Mouse (Mus musculus) retina, embryonic 14.5 days (tissue): ENCODE results near the gene Sh3d21.

Experiments used
- DNase-seq: peaks from one replicate; pipeline ENCODE4 v3.0.0-alpha.2; 2015; ENCODE audit warnings: low spot score

Sh3d21 gene

DNA sequence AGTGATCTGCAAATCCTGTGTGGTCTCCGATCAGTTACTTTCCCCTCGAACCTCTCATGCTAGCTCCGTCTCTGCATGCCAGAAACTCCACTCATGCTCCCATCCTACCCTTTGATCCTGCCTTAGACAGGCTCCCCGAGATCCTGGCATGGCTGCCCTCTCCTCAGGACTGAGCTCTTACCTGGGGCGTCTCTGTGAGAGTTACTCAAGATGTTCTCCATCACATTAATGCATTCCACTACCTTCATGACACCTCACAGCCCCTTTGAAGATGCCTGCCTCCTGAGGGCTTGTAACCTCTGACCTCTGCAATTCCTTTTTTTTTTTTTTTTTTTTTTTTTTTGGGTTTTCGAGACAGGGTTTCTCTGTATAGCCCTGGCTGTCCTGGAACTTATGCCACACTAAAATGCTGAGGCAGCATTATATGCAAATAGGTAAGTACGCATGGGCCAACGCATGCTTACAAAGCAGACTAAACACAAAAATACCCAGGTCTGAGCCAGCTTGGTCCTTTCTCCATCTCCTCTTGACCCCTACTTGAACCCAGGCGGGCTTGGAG lies 16.2 kb downstream of the Sh3d21 start:
- DNase-seq = no peak

DNA sequence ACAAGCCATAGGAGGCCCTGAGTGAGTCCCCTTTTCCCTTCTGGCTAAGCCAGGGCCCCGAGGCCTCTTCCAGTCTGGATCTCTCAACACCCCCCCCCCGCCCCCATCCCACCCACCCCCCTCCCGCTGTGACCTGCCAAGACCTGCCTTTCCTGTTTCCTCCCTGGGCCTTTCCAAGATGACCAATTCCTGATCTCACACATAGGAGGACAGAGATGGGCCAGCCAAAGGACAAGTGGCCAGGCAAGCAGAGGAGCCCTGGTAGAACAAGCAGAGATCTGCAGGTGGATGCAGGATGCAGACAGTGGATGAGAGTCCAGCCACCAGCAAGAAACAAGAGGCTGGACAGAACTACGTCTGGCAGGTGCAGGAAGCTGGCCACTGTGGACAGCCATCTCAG lies 17.9 kb downstream of the Sh3d21 start:
- no peak for DNase-seq

DNA sequence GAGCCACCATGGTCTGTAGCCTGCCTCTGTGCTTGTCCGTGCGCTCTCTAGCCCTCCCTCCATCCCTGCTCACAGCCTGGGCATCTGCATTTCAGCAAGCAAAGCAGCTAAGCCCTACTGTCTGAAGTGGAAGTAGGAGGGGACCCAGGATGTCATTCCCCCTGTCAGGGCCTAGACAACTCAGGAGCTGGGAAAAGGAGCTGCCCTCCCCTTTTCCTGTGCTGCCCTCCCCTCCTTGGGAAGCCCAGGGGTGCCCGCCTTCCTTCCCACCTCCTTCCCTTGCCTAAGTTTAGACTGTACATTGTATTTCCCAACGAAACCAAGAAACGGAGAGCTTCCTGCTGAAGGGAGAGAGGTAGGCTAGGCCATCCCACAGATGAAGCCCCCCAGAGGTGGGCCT lies 22.3 kb downstream of the Sh3d21 start:
- no peak for DNase-seq

DNA sequence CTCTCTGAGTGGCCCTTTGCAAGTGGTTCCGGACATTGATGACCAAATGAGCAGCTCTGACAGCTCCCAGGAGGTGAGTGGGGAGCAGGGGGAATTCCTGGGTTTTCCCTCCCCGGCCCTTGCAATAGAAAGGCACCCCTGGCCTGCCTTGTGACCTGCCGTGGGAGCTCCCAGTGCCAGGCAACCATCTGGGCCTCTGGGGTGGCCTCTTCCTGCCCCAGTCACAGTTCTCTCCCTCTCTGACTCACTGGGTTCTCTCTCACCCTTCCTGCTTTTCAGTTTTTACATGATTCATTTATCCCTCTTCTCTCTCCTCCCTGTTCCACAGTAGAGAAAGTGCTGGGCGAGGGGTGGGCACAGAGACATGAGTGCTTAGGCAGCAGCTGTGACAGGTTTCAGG lies 25.5 kb downstream of the Sh3d21 start:
- no peak for DNase-seq

DNA sequence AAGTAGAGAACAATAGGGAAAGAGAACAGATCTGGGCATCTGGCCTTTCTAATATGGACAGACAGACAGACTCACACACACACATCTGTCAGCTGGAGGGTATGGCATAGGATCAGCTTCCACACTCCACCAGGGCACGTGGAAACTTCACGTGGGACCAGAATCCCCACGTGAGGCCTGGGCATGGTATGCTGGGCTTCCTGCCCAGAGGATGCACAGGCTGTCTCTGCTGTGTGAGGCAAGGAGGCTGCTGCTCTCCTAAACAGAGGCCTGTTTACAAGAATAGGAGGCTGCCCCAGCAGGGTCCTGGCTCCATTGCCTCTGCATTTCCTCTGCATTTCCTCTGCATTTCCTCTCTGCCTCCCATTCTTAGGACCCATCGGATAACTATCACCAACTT lies 28.7 kb downstream of the Sh3d21 start:
- no peak for DNase-seq

DNA sequence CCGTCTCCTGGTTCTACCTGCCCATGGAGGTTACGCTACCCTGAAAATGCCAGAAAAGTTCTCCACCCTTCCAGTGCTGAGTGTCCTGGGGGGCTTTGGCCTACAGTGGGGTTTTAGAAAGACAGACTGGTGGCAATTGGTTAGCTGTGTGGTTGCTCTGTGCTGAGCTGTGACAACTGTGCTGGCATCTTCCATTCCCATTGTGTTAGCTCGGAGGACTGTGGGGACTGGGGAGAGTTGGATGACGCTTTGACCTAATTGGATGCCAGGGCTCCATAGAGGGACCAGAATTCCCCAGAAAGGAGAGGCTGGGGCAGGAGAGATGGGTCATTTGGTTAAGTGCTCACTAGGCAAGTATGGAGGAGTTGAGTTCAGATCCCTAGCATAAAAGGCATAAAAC lies 29.1 kb downstream of the Sh3d21 start:
- no peak for DNase-seq

DNA sequence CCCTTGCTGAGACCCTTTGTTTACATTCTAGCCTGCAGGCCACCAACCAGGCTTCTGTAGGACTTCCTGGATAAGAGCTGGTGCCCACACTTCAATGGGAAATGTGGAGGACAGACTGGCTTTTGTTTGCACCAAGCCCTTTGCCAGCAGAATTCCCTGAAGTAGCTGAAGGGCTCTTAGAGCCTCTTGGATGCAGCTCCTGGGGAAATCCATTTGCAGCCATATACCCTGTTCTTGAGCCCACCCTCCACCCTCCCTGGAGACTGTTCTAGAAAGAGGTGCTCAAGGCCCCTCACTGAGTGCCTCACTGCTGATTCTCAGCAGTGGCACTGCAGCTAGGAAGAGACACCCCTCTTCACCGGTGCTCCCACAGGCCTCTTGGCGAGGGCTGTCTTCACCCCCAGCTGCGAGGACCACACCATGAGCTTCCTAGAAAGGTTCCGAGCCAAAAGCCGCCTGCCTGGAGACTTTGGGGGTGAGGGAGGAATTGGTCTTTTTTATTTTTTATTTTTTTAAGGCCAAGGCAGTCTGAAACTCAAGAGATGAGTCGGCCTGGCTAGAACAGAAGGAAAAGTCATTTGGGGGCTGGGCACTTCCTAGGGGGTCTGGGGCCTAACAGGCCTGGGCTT lies 30.5 kb downstream of the Sh3d21 start:
- no peak for DNase-seq

DNA sequence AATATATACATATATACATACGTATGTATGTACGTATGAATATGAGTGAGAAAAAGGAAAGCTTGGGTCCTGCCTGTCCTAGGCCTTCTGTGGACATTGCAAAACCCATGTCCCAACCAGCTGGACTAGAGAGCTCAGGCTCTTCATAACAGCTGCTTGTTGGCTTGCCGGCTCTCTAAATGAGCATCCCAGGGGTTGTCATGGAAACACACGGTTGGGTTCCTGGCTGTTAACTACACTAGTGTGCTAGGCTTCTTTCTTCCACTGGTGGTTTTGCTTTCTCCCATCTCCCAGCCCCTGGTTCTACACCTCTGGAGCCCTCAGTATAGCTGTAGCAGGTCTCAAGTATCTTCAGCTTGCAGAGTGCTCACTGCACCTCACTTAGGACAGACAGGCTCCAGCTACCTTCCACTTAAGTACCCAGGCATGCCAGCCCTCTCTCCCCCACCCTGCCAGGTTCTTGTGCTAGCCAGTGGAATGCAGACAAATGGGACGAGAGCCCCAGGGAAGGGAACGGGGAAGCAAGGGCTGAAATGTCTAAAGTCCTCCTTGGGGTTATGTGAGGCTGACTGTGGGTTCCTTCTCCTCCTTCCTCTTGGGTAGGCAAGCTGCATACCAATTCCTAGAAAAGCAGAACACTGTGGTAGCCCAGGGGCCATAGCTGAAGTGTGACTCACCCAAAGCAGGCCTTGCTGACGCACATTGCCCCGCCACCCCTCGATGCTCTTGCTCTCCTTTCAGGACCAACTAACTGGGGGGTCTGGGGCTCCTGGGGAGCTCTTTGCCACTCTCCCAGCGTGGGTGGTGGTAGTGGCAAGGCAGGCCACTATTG lies 31.8 kb downstream of the Sh3d21 start:
- peak; percentile 55 for DNase-seq

DNA sequence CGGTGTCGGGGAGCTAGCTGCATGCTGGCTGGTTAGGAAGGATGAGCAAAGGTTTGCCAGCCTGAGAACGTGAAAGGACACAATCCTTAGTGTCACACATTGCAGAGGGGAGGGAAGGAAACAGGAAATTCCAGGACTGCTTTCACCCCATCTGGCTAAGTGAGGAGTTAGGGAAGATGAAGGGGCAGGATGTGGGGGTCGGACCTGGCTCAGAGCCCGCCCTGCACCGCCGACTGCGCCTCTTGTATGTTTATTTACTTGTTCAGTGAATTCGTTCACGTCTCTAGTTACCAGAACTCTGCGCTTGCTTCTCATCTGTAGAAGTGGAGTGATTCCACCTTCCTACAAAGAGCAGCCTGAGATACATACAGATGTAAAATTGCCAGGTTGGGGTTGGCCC lies 32.8 kb downstream of the Sh3d21 start:
- DNase-seq = no peak

DNA sequence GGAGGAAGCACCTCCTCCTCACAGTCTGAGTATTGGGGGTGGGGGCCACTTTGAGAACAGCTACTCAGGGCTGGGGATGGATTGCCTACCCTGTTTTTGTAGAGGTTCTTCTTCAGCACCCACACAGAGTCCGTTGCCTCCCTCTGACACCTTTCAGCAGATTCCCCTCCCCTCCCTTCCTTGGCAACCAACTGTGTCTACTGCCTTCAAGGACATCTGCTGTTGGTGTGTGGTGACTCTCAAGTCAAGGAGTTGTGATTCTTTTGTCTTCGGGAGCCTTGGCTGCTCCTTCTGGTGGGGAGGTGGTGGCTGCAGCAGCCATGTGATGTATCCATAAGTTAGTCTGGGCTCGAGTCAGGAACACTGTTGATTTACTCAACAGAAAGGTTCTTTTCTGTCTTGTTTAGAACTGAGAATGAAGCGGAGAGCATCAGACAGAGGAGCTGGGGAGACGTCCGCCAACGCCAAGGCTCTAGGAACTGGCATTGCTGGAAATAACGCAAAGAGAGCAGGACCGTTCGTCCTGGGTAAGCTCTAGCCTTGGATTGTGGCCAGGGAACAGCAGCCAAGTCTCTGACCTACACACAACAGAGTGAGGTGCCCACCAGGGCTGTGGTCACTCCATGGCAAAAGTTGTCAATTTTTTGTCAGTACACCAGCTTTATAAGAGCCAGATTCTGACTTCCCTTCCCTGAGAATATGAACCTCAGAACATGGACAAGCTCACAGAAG lies 39.8 kb downstream of the Sh3d21 start:
- no peak for DNase-seq

DNA sequence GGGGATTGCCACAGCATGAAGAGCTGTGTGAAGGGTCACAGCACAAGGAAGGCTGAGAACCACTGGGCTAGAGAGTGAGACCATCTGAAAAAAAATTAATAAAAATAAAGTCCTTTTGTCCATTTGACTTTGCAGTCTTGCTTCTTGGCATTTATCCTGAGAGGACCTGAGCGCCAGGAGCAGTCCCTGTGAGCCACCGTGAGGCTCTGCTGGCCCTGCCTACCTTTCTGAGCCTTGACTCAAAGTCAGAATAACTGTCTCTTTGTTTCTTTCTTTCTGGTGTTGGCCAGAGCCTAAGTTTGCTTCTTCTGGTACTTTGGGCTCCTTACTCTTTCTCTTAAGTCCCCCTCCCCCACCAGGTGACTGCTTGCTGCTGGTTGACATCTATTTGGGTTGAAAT lies 42.8 kb downstream of the Sh3d21 start:
- DNase-seq = no peak

DNA sequence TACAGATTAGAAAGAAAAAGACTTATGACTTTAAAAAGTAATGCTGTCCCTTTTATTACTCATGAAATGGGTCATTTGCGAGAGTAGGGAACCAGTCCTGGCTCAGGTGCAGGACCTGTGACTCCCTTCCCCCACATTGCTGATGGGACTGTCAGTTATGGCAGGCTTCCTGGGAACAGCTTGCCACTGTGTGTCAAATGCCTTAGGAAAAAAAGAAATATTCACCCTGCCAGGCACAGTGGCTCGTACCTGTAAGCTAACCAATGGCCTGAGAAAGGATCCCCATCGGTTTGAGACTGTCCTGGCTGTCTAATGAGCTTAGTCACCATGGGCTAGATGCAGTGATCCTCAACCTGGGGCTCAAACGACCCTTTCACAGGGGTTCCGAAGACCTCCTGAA lies 43.2 kb downstream of the Sh3d21 start:
- no peak for DNase-seq

DNA sequence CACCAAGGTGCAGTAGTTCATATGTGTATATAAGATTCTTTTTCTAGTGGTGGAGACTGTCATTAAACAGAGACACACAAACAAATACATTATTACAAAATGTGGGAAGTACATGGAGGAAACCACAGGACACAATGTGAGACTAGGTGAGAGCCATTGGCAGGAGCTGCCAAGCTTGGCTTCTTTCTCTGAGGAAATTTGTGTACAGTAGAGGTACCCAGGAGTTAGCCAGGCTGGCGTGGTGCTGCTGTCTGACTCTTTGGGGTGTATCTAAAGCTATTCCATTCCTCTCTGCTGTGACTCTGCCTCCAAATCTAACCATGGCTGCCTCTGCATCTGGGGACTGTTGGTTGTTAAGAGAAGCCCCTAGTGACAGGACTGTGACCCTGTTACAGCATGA lies 44.2 kb downstream of the Sh3d21 start:
- no peak for DNase-seq

DNA sequence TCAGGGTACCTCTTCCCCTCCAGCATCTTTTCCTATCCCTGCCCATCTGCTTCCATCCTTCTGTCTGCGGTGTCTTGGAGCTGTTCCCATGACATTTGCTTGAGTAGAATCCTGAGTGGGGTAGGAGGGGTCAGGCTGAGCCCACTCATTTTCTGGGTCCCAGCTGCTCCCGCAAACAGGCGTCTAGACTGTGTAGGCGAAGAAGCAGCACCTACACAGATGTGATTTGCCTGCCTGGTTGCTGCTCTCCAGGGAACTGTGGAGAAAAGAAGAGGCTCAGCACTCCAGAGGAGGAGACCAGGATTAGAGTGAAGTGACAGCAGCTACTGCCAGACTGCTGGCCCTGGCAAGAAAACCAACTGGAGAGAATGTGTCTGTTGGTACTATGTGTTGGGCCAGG lies 44.6 kb downstream of the Sh3d21 start:
- DNase-seq = no peak

DNA sequence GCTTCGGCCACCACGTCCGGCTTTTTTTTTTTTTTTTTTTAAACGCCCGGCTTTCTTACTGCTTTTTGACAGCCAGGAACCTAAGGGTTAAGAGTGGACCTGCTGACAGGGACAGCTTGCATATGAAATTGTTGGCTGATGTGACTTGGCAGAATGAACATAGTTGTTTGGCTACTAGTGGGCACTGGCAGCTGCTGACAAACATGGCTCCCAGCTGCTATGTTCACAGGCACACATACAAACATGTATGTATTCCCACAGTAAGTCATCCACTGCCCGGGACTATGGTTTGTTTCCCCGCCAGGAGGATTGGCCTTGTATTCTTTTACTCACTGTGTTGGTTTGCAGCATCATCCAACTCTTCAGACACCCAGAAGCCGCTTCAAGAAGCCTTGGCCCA lies 46.2 kb downstream of the Sh3d21 start:
- DNase-seq = no peak

DNA sequence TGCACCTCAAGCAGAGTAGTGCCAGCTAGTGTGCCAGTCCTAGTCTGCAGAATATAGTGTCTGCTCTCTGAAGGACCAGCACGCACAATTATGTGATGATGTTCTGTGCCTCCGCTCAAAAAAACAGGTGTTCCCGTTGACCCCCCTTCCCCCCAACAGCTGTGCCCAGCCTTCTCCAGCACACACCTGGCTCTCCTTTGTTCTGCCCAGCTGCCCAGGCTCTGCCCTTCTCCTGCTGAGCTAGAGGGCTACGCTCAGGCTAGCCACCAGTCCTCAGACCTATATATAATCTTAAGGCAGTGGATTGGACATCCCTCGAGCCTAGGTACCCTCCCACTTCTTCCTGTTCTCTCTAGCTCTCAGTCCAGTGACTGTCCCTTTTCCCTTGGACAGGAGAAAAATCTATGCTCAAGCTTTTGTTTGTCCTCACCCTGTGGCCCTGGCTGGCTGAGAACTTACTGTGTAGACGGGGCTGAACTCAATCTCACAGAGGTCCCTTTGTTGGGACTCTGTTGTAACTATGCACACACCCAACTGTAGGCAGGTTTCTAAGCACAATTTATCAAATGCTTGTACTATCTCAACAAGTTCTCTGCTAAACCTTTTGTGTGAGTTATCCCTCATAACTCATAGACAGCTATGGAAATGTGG lies 47.3 kb downstream of the Sh3d21 start:
- no peak for DNase-seq

DNA sequence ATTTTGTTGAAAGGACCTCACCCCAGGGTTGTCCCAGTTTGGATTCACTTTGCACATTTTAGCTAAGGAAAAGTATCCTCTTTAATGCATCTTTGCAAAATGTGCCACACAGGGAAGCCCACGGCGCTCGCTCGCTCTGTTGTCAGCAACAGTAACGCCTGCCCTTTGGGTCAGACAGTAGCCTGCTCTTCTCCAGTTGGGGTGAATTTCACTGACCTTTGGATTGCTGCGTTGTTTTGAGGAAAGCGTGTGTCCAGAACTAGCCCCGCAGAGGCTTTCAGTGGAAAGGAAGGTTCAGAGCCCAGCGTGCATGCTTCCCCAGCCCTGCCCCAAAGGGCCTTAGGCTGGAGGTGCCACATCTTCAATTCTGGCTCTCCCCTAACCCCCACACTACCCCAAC lies 47.9 kb downstream of the Sh3d21 start:
- no peak for DNase-seq

DNA sequence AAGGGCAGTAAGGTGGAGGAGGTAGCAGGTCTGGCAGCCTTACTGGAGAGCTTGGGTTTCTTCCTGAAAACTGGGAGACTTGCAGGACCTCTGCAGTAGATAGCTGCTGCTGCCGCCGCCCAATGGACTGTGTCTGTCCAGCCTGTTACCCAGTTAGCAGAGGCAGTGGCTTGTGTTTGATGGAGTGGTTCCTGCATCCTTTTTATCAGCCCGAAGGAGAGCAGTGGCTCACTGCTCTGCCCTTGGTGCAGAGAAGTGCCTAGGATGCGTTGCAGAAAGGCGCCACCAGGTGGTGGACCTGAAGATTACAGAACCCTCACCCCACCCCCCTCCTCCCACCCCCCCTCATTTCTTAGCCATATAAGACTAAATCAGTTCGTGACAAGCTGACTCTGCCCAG lies 49.3 kb downstream of the Sh3d21 start:
- peak; percentile 79 for DNase-seq

DNA sequence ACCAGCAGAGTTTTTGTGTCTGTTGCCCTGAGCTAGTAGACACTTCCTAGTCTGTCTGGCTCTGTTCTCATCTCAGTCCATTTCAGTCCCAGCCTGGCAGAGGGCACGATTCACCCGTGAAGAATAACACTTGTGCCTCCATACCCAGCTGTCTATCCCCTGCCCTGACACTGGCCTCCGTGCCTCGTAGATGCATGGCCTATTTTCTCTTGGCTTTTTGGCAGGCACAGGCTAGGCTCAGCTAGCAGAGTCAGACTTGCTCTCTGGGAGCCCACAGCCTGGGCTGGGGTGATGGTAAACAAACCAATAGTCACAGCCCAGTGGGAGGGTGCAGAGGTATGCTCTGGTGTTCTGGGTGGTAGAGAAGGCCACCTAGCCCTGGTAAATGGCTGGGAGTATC lies 50.0 kb downstream of the Sh3d21 start:
- DNase-seq = no peak

DNA sequence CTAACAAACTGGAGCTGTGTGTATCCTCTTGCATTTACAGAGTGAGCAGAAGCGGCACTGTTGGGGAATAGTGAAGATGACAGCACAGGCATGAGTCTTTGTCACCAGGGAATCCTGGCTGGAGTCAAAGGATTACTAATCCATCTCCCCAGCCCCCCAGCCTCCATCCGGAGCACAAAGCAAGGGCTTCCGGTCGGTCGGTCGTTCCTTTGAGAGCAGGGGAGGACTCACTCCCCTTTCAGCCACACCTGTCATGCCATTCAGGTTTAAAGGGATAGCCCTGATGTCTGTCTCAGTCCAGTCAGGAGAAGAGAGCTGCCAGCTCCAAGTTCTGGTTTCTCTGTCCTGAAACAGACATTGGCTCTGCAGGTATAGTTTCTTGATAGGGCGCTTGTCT lies 52.1 kb downstream of the Sh3d21 start:
- no peak for DNase-seq

DNA sequence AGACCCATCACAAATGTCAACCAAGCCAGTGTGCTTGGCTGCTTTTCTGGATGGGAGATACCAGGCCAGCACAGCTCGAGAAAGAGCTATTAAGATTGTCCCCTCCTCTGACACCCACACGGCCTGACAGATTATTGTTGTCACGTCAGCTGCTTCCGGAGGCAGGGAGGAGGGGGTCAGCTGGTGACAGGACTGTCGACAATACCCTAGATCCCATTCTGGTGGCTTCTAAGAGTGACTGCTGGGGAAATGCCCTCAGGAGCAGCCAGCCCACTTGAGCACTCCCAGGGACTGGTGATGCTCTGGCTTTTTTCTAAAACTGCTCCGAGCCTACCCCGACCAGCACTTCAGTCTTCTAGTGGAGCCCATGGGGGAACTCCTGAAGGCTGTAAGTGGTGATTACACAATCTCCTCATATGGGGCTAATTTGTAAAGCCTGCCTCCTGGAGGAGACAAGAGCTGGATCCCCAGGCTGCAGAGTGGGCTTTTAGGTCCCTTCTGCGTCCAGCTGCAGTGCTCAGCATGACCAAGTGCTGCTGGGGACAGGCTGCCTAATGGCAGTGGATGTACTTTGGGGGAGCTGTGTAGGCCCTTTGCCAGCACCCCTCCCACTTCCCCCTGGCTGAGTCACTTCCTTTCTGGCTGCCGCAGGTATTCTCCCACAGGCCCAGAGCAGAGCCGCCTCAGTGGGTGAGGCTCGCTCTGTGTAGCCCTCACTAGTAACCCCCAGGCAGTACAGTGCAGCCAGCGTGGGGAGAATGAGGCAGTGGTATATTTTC lies 52.7 kb downstream of the Sh3d21 start:
- peak; percentile 56 for DNase-seq
